Mouse (Mus musculus): ENCODE results near the gene Gtf2h4. TPM values are rescaled to one million over a fixed set of nuclear protein-coding genes. Genes with fewer than 3 reads are reported as not detected.

Gene Gtf2h4
- polyA plus RNA-seq, 1 experiment from 2014 or later = 15.2 TPM

DNA sequence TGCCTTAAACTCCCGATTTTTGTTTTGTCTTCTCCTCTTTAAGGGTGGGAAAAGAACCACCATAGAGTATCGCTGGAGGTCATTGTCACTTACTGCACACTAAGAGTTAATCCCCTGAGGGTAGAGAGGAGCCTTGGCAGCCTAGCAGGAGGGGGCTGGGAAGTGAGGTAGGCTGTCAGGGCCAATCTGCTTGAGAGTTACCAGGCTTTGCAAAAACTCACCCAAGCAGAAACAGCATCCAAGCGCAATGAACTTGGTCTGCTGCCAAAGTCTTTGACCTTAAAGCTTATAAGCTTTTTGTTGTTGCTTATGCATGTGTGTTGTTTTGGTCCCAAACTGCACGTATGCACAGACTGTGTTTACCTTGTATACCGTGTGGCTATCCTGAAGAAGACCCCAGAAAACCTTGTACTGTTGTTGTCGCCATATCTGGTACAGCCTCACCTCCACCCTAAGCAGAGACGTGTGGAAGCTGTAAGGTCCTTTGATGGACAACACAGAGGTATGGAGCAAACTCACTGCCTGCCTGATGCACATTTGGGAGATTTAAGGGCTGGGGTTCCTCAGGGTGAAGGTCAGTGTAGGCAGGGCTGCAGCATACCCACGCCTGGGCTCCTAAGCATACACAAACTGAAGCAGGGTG lies 37.3 kb upstream of the Gtf2h4 start:
- ATAC-seq = no peak
- Histone ChIP-seq H3K4me1 (ENCODE audit: insufficient read depth) (0 out of 2 replicates have a peak, but pooled peaks cover 5% of the 10 kb centered on the region), H3K4me3 (ENCODE audit: low read depth, low read length) (no peak overlapping the region), H3K9ac (replicated peaks) (no peak overlapping the region), H3K4me2 (ENCODE audit: low read depth, low read length) (no peak overlapping the region), H3K9me3 (ENCODE audit: low read length) (no peaks in the 10 kb centered on the region), H3K36me3 (replicated peaks; ENCODE audit: insufficient read depth, low read length) (no peaks in the 10 kb centered on the region), H3K27ac (ENCODE audit: low read depth) (no peak overlapping the region), H3K27me3 (ENCODE audit: insufficient read depth, low read length) (no peaks in the 10 kb centered on the region)
- 42% methylated on average over 8 of the region's 8 CpGs for WGBS (ENCODE audit: insufficient replicate concordance)
- DNase-seq = no peak
- TF ChIP-seq EP300 (IDR thresholded peaks at IDR 0.05; ENCODE audit: low read depth) (no peak), CTCF (IDR thresholded peaks at IDR 0.05; ENCODE audit: low read depth) (no peak)

DNA sequence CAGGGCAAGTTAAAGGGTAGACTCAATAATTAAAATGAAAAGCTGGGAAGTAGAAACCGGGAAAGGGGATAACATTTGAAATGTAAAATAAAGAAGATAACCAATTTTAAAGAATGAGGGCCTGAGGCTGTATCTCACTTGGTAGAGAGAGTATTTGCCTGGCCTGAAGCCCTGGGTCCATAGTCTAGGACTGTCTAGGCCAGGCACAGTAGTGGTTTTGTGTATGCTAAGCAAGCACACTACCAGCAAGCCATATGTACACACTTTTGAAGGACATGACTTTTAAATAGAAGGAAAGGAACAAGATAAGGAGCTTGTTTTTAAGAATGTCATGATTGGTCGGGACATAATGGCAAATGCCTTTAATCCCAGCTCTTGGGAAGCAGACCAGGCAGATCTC lies 35.1 kb upstream of the Gtf2h4 start:
- Histone ChIP-seq H3K27me3 (ENCODE audit: insufficient read depth, low read length) (peaks cover 6% of the 10 kb centered on the region), H3K9ac (replicated peaks) (no peak overlapping the region), H3K4me3 (ENCODE audit: low read depth, low read length) (no peak overlapping the region), H3K4me1 (ENCODE audit: insufficient read depth) (0 out of 2 replicates have a peak, but pooled peaks cover 5% of the 10 kb centered on the region), H3K9me3 (ENCODE audit: low read length) (no peaks in the 10 kb centered on the region), H3K27ac (ENCODE audit: low read depth) (peak overlapping the region; percentile 22; the same call in 1 of the 2 replicates), H3K4me2 (ENCODE audit: low read depth, low read length) (no peak overlapping the region), H3K36me3 (replicated peaks; ENCODE audit: insufficient read depth, low read length) (no peaks in the 10 kb centered on the region)
- ATAC-seq = peak; percentile 50; the same call in 1 of the 2 replicates
- WGBS (ENCODE audit: insufficient replicate concordance) = 61% methylated on average over 2 of the region's 2 CpGs
- TF ChIP-seq EP300 (IDR thresholded peaks at IDR 0.05; ENCODE audit: low read depth) (no peak), CTCF (IDR thresholded peaks at IDR 0.05; ENCODE audit: low read depth) (no peak)
- DNase-seq = no peak

DNA sequence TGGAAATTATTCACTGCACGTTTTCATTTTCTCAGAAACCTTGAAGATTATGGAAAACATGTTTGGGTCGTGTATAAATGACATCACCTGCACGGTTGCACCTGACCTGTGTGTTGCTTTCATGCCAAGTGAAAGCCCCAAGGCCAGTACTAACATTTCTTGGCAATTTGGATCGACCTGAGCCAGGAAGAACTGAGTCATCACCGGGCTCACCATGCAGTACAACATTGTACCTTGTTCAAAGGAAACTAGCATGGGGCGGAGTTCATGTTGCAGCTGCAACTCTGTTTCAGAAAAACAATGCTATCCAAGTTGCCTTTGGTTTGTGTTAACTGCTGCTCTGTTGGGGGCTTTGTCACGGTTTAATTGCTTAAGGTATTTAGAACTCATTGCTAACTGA lies 34.4 kb upstream of the Gtf2h4 start:
- DNase-seq = no peak

DNA sequence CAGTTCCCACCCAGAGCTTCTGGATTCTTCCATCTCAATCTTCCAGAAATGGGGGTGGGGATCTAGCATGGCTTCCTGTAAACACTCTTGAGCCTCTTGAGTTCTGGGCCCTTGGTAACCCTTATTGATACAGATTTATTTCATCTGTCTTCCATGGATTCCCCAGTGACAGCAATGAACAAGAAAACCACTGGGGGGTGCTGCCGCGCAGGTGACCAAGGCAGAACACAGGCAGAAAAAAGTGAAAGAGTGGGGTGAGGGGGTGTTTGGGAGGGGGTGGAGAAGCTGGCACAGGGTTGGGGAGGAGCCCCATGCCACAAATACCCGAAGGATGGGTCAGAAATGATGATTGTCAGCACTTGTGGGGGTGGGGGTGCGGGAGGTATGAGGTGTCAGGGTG lies 32.3 kb upstream of the Gtf2h4 start:
- Histone ChIP-seq H3K36me3 (replicated peaks; ENCODE audit: insufficient read depth, low read length) (no peaks in the 10 kb centered on the region), H3K27me3 (ENCODE audit: insufficient read depth, low read length) (peaks cover 31% of the 10 kb centered on the region), H3K4me2 (ENCODE audit: low read depth, low read length) (no peak overlapping the region), H3K27ac (ENCODE audit: low read depth) (no peak overlapping the region), H3K9me3 (ENCODE audit: low read length) (no peaks in the 10 kb centered on the region), H3K4me3 (ENCODE audit: low read depth, low read length) (no peak overlapping the region), H3K9ac (replicated peaks) (no peak overlapping the region), H3K4me1 (ENCODE audit: insufficient read depth) (peaks cover under 1% of the 10 kb centered on the region; the same call in 1 of the 2 replicates)
- DNase-seq (peak; percentile 72), ATAC-seq (no peak)
- WGBS (ENCODE audit: insufficient replicate concordance) = 22% methylated on average over 4 of the region's 4 CpGs
- TF ChIP-seq EP300 (IDR thresholded peaks at IDR 0.05; ENCODE audit: low read depth) (no peak), CTCF (IDR thresholded peaks at IDR 0.05; ENCODE audit: low read depth) (peak; percentile 71)

More for the DNA sequence above, 34.4 kb upstream of the Gtf2h4 start:
- 0 out of 2 replicates have a peak, but pooled peaks have one; percentile 17 for TF ChIP-seq EP300 (IDR thresholded peaks at IDR 0.05; ENCODE audit: low read depth)
- no peak for TF ChIP-seq CTCF (IDR thresholded peaks at IDR 0.05; ENCODE audit: low read depth)
- H3K4me2 ChIP-seq (ENCODE audit: low read depth, low read length) = no peak overlapping the region
- peak overlapping the region; percentile 22; the same call in 1 of the 2 replicates for H3K27ac ChIP-seq (ENCODE audit: low read depth)
- no peaks in the 10 kb centered on the region for H3K36me3 ChIP-seq (replicated peaks; ENCODE audit: insufficient read depth, low read length)
- 0 out of 2 replicates have a peak, but pooled peaks cover 5% of the 10 kb centered on the region for H3K4me1 ChIP-seq (ENCODE audit: insufficient read depth)
- H3K9ac ChIP-seq (replicated peaks) = no peak overlapping the region
- WGBS (ENCODE audit: insufficient replicate concordance) = 51% methylated on average over 7 of the region's 7 CpGs
- H3K4me3 ChIP-seq (ENCODE audit: low read depth, low read length) = no peak overlapping the region
- H3K27me3 ChIP-seq (ENCODE audit: insufficient read depth, low read length) = peaks cover 10% of the 10 kb centered on the region
- H3K9me3 ChIP-seq (ENCODE audit: low read length) = no peaks in the 10 kb centered on the region
- ATAC-seq = peak; percentile 21; the same call in 1 of the 2 replicates

DNA sequence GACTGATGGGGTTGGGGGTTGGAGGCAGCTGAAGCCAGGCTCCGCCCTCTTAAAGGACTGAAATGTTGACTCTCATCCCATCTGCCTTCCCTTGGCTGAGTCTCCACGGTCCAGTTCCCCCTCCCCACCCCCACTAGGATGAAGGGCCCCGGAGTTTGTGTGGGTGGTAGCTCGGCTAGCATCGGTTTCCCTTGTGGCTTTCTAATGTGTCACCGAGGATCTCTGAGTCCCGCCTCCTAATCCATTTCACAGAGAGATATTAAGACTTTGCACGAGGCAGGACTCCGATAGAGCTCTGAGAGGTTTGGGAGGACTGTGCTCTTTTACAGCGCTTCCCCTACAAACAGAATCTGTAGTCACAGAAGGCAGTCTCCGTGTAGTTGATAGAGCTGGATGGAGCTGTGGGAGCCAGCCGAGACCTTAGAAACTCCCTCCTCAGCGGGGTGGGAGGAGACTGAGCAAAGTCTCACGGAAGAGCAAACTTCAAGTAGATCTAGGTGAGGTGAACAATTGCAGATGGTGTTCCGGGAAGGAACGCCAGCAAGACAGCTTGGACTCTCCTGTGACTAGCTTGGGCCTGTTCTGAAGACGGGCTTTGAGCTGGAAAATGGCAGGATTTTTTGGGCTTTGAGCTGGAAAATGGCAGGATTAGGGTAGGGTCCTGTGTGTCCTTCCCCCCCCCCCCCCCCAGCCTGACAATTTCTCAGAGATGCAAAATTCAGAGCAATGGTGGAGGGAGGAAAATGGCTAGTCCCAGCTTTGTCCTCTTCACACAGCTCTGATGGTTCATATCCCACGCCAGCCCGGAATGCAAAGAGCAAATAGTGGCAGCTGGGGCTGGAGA lies 31.3 kb upstream of the Gtf2h4 start, which contains the start of gene Ddr1:
Ddr1 (minus strand) TSS at position 1 of the 844 bp plus-strand sequence.
- H3K27me3 ChIP-seq (ENCODE audit: insufficient read depth, low read length) = peaks cover 39% of the 10 kb centered on the region
- no peaks in the 10 kb centered on the region for H3K9me3 ChIP-seq (ENCODE audit: low read length)
- H3K27ac ChIP-seq (ENCODE audit: low read depth) = 0 out of 2 replicates have a peak within 1 kb of the TSS, but pooled peaks have one; percentile 11
- TF ChIP-seq EP300 (IDR thresholded peaks at IDR 0.05; ENCODE audit: low read depth) (no peak), CTCF (IDR thresholded peaks at IDR 0.05; ENCODE audit: low read depth) (no peak)
- no peak for DNase-seq
- no peak within 1 kb of the TSS for H3K9ac ChIP-seq (replicated peaks)
- no peaks in the 10 kb centered on the region for H3K36me3 ChIP-seq (replicated peaks; ENCODE audit: insufficient read depth, low read length)
- peak within 1 kb of the TSS; percentile 47 for H3K4me2 ChIP-seq (ENCODE audit: low read depth, low read length)
- H3K4me1 ChIP-seq (ENCODE audit: insufficient read depth) = peaks cover 4% of the 10 kb centered on the region; the same call in 1 of the 2 replicates
- 10% methylated on average over 19 of the region's 19 CpGs for WGBS (ENCODE audit: insufficient replicate concordance)
- no peak for ATAC-seq
- no peak within 1 kb of the TSS for H3K4me3 ChIP-seq (ENCODE audit: low read depth, low read length)

DNA sequence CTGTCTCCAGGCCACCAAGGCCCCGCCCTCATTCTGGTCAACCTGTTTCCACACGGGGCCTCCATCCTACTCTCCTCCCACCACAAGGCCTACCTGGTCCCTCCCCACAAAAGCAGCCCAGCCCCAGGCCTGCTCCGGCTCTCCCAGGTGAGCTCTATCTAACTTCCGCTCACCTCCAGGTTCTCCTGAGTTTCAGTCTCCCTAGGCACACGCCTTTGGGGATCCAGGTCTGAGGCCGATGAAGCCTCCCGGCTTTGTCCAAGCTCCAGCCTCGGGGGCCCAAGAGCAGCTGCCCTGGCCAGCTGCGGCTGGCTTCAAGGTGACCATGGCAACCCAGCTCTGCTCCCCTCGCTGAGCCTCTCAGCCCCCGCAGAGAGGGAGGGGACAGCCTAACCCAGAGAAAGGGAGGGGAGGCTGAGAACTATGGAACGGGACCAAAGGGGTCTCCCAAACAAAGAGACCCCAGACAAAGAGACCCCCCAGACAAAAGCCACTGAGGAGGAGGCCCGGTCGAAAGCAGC lies 30.3 kb upstream of the Gtf2h4 start:
- 0 out of 2 replicates have a peak overlapping the region, but pooled peaks have one; percentile 11 for H3K27ac ChIP-seq (ENCODE audit: low read depth)
- H3K4me3 ChIP-seq (ENCODE audit: low read depth, low read length) = no peak overlapping the region
- peaks cover 49% of the 10 kb centered on the region for H3K27me3 ChIP-seq (ENCODE audit: insufficient read depth, low read length)
- H3K36me3 ChIP-seq (replicated peaks; ENCODE audit: insufficient read depth, low read length) = no peaks in the 10 kb centered on the region
- no peak for TF ChIP-seq CTCF (IDR thresholded peaks at IDR 0.05; ENCODE audit: low read depth)
- TF ChIP-seq EP300 (IDR thresholded peaks at IDR 0.05; ENCODE audit: low read depth) = no peak
- H3K4me2 ChIP-seq (ENCODE audit: low read depth, low read length) = no peak overlapping the region
- WGBS (ENCODE audit: insufficient replicate concordance) = 13% methylated on average over 14 of the region's 14 CpGs
- ATAC-seq (no peak), DNase-seq (no peak)
- no peaks in the 10 kb centered on the region for H3K9me3 ChIP-seq (ENCODE audit: low read length)
- peaks cover 5% of the 10 kb centered on the region; the same call in 1 of the 2 replicates for H3K4me1 ChIP-seq (ENCODE audit: insufficient read depth)
- no peak overlapping the region for H3K9ac ChIP-seq (replicated peaks)
